Mouse (Mus musculus): ENCODE measurements around the gene Ywhaq.

- no peak for TF ChIP-seq GATA1 (IDR thresholded peaks at IDR 0.05; ENCODE audit: borderline replicate concordance, low read length)
- no peak for TF ChIP-seq FLI1 (IDR thresholded peaks at IDR 0.05; ENCODE audit: low read length)
Observed at GRCm38 (mm10) chr12:21409651-21410050, 7.8 kb downstream of the Ywhaq start.

Measured in megakaryocyte, embryonic 14.5 days (primary cell).